Mouse (Mus musculus): ENCODE measurements around the gene Clpp. TPM values are rescaled to one million over a fixed set of nuclear protein-coding genes. Genes with fewer than 3 reads are reported as not detected.

Clpp gene
- 100 to 1,000 TPM; 137 to 187 TPM for polyA plus RNA-seq (2012; fragmentation: generic; extraction: Trizol)

DNA sequence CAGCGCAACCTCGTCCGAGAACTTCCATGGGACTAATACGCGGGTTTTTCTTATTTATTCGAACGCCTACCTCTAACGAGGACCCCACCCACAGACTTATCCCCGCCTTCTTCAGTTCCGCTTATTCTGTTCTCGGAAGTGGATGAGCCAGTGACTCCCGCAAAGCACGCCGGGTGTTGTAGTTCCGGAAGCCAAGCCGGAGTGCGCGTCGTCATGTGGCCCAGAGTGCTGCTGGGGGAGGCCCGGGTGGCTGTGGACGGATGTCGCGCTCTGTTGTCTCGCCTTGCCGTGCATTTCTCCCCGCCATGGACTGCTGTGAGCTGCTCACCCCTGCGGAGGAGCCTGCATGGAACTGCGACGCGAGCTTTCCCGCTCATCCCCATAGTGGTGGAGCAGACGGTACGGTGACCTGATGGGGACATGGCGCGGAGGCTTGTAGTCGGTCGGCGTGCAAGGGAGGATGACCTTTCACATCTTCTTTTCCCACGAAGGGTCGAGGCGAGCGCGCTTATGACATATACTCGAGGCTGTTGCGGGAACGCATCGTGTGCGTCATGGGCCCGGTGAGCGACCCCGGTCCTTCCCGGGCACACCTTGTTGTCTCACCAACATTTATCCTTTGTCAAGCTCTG, at the start of gene Clpp:
TSS of gene Clpp (plus strand) at position 191 of the 632 bp plus-strand sequence.

GRCm38 (mm10) chr17:56982013-56982412, 8.1 kb upstream of the Clpp start, which contains the start of gene Acer1:
Acer1 (minus strand) TSS chr17:56982126.

DNA sequence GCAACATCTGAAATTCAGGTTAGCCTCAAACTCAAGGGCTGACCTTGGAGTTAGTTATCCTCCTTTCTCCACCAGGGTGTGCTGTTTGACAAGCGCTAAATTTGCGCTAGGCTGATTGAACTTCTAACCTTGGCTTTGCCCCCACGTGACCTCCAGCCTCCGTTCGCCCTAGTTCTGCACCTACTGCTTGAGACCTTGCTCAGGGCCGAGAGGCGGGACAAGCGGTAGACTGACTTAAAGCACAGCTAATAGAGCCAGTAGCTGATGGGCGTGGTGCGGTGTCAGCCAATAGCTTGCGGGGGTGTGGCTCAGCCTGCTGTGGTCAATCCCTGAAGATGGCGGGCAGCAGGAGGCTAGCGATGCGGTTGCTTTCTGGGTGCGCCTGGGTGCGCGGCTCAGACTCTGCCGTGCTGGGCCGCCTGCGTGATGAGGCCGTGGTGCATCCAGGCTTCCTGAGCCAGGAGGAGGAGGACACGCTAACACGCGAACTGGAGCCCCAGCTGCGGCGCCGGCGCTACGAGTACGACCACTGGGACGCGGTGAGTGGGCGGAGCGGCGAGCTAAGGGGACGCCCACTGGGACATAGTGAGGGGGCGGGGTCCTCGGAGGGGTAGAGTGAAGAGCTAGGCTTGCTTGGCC, 7.0 kb downstream of the Clpp start, which contains the start of gene Alkbh7:
TSS of gene Alkbh7 (plus strand) at position 311 of the 639 bp plus-strand sequence.

DNA sequence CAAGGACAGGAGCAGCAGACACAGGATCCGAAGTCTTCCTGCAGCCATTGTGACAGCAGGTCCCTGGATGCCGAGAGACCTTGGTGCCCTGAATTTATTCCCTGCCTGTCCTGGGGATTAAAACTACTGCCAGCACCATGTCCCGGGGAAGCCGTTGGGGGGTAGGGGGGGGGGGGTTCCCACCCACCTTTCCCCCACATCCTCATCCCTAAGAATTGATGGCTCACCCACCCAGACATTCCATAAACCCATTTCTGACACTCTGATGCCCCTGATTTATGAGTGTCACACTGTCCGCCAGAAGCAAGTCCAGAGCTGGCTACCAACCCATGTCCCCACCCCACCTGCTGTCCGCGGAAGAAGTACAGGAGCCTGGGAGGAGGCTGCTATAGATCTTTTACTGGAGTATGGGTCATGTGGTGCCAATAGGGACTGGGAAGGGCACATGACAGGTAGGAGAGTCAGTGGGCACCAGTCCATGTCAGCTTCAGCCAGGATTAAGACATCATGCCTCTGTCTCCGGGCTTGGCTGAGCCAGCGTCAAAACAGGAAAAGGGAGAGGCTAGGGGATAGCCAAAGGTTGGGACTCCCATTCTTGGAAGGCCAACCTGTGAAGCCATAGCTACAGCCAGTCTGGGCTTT, 10.0 kb downstream of the Clpp start, which contains the start of gene Pspn:
TSS of gene Pspn (minus strand) at position 51 of the 642 bp plus-strand sequence.

GRCm38 (mm10) chr17:57011236-57012141, 21.4 kb downstream of the Clpp start, which contains the start of the genes Gtf2f1 and Gm17949:
Gtf2f1 (minus strand) TSS chr17:57011288.
Gm17949 (plus strand) TSS chr17:57011469.

DNA sequence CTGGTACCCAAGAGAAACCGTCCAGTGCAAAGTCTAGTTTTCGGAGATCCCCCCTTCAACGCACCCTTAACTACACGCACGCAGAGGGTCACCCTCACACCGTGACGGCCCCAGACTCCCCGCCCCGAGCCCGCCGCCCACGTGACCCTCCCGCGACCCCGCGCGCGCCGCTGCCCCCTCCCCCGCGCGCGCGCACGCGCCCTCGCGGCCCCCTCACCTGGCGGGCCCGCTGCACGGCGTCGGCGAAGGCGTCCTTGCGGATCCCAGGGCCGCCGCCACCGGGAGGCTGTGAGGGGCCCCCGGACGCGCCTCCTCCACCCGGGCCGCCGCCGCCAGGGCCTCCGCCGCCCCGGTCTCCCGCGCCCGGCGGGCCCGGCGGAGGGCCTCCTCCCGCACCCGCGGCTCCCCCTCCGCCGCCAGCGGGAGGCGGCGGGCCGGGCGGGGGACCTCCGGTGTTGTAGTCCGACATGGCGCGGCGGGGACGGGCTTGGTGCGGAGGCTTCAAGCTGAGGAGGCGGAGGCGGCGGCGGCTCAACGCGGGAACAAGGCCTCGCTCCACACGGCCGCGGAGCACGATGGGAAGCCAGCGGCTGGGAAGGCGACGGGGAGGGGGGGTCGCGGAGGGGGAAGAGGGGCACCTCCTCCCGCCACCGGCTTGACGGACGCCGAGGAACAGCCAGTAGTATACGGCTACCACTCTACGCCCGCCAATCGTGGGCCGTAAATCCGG, 41.0 kb downstream of the Clpp start, which contains the start of gene Khsrp:
TSS of gene Khsrp (minus strand) at position 592 of the 730 bp plus-strand sequence.

DNA sequence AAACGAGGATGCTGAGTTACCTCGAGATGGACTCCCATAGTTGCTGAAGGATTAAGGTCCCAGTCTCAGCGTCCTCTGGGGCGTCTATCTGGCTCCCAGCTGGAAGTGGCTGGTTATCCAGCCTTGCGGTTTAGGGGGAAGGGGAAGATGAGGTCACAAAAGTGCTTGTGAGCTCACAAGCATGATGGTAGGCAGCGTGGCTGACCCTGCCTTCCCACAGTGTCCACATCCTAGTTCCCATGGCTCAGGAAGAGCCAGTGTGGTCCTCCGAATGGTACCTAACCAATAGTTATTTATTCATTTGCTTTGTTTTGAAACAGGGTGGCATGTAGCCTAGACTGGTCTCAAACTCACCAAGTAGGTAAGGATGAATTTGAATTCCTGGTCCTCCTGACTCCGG, 51.4 kb downstream of the Clpp start, which contains the start of gene Slc25a41:
TSS of gene Slc25a41 (minus strand) at position 101 of the 400 bp plus-strand sequence.

Other genes starting within 250 kb of the Clpp start
- gene Nrtn, start 232.8 kb upstream of the Clpp start, polyA plus RNA-seq (2012; fragmentation: generic; extraction: Trizol): 1 to 10 TPM; 3.2 to 3.9 TPM
- gene Dus3l, start 225.5 kb upstream of the Clpp start, polyA plus RNA-seq (2012; fragmentation: generic; extraction: Trizol): 10 to 100 TPM; 32.1 to 51.8 TPM
- gene Prr22, start 220.1 kb upstream of the Clpp start, polyA plus RNA-seq (2012; fragmentation: generic; extraction: Trizol): 1 to 10 TPM in 1 of 2 experiments, under 1 TPM in 1; 0.21 to 1.4 TPM
- gene Rfx2, start 159.3 kb upstream of the Clpp start, polyA plus RNA-seq (2012; fragmentation: generic; extraction: Trizol): 1 to 10 TPM; 2.5 to 5.7 TPM
- under 1 TPM; 0.01 to 0.13 TPM for gene Acsbg2, start 115.9 kb upstream of the Clpp start, polyA plus RNA-seq (2012; fragmentation: generic; extraction: Trizol)
- under 1 TPM in 1 of 2 experiments, not detected in 1; 0.05 TPM for gene 1700061G19Rik, start 114.8 kb upstream of the Clpp start, polyA plus RNA-seq (2012; fragmentation: generic; extraction: Trizol)
- gene Mllt1, start 54.9 kb upstream of the Clpp start, polyA plus RNA-seq (2012; fragmentation: generic; extraction: Trizol): 10 to 100 TPM; 34.4 to 56.4 TPM
- not detected for gene Acer1, start 8.2 kb upstream of the Clpp start, polyA plus RNA-seq (2012; fragmentation: generic; extraction: Trizol)
- 10 to 100 TPM; 45.0 to 63.4 TPM for gene Alkbh7, start 7.0 kb downstream of the Clpp start, polyA plus RNA-seq (2012; fragmentation: generic; extraction: Trizol)
- 1 to 10 TPM in 1 of 2 experiments, under 1 TPM in 1; 0.66 to 1.7 TPM for gene Pspn, start 9.7 kb downstream of the Clpp start, polyA plus RNA-seq (2012; fragmentation: generic; extraction: Trizol)
- gene Gtf2f1, start 21.0 kb downstream of the Clpp start, polyA plus RNA-seq (2012; fragmentation: generic; extraction: Trizol): 10 to 100 TPM; 59.3 to 84.5 TPM
- under 1 TPM in 1 of 2 experiments, not detected in 1; 0.21 TPM for gene Gm17949, start 21.2 kb downstream of the Clpp start, polyA plus RNA-seq (2012; fragmentation: generic; extraction: Trizol)
- 10 to 100 TPM; 25.5 to 61.1 TPM for gene Khsrp, start 41.2 kb downstream of the Clpp start, polyA plus RNA-seq (2012; fragmentation: generic; extraction: Trizol)
- not detected for gene Slc25a41, start 51.3 kb downstream of the Clpp start, polyA plus RNA-seq (2012; fragmentation: generic; extraction: Trizol)
- not detected for gene Crb3, start 68.8 kb downstream of the Clpp start, polyA plus RNA-seq (2012; fragmentation: generic; extraction: Trizol)
- gene Slc25a23, start 69.6 kb downstream of the Clpp start, polyA plus RNA-seq (2012; fragmentation: generic; extraction: Trizol): 1 to 10 TPM; 1.0 to 2.1 TPM
- gene Dennd1c, start 88.2 kb downstream of the Clpp start, polyA plus RNA-seq (2012; fragmentation: generic; extraction: Trizol): not detected
- under 1 TPM; 0.09 to 0.25 TPM for gene Tubb4a, start 97.5 kb downstream of the Clpp start, polyA plus RNA-seq (2012; fragmentation: generic; extraction: Trizol)
- 1 to 10 TPM; 2.8 to 3.0 TPM for gene Tnfsf9, start 115.0 kb downstream of the Clpp start, polyA plus RNA-seq (2012; fragmentation: generic; extraction: Trizol)
- gene Cd70, start 159.5 kb downstream of the Clpp start, polyA plus RNA-seq (2012; fragmentation: generic; extraction: Trizol): not detected
- not detected for gene Tnfsf14, start 203.9 kb downstream of the Clpp start, polyA plus RNA-seq (2012; fragmentation: generic; extraction: Trizol)
- 10 to 100 TPM in 1 of 2 experiments, under 1 TPM in 1; 0.09 to 54.8 TPM for gene C3, start 237.8 kb downstream of the Clpp start, polyA plus RNA-seq (2012; fragmentation: generic; extraction: Trizol)

Data from C3H10T1/2 (cell line).